Mouse (Mus musculus): ENCODE results near the gene Gstt4.

Gstt4 gene

GRCm38 (mm10) chr10:75835761-75836531 is 13.6 kb upstream of the Gstt4 start:
- DNase-seq (ENCODE audit: low spot score), result no peak

DNA sequence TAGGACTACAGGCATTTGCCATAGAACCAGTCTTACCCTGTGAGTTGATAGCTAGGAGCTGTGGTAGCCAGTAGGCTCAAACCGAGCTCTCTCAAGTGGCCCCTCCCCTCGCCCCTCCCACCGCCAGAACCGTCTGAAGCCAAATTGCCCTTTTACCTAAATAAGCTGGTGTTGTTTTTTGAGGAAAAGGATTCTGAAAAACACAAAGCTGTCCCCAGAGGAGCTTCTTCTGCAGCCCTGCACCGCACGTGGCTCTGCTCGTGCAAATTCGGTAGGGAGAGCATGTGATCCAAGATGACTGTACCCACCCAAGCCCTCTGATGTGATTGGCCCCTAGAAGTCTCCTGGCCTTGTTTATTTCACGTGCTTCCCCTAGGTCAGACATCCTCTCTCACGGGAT is 13.0 kb upstream of the Gstt4 start:
- peak; percentile 59 for DNase-seq (ENCODE audit: low spot score)

GRCm38 (mm10) chr10:75834721-75835120 is 12.4 kb upstream of the Gstt4 start:
- no peak for DNase-seq (ENCODE audit: low spot score)

- DNase-seq (ENCODE audit: low spot score), result peak; percentile 68
Observed at GRCm38 (mm10) chr10:75834250-75834649, 11.9 kb upstream of the Gstt4 start.

- peak; percentile 19 for DNase-seq (ENCODE audit: low spot score)
Observed at GRCm38 (mm10) chr10:75833456-75834080, 11.2 kb upstream of the Gstt4 start.

DNA sequence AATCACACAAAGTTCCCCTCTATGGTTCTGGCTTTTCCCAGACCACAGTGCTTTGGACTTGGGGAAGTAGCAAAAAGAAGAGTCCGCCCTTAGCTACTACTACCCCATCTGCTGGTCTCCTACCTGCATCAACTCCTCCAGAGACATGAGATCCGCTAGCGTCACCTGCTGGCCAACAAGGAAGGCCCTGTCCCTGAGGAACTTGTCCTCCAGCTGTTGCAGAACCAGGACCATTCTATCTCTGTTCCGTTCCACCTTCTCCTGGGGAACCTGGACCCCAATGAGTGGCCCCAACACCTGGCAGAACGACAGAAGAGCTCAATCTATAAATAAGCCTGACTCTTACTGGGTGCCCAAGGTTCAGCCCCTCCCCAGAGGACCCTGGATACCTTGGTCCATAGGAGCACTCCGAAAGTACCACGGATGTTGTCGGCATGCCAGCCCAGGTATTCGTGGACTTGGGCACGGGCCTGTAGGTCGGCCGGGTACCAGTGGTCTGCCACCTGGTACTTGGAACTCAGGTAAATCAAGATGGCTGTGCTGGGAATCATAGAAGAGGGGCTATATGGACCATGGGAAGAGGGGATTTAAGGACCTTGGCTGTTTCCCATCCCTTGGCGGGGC is 10.0 kb upstream of the Gstt4 start:
- peak; percentile 64 for DNase-seq (ENCODE audit: low spot score)

- no peak for DNase-seq (ENCODE audit: low spot score)
Observed at GRCm38 (mm10) chr10:75830275-75830670, 7.9 kb upstream of the Gstt4 start.

- DNase-seq (ENCODE audit: low spot score), result no peak
Observed at GRCm38 (mm10) chr10:75829529-75830274, 7.4 kb upstream of the Gstt4 start.

DNA sequence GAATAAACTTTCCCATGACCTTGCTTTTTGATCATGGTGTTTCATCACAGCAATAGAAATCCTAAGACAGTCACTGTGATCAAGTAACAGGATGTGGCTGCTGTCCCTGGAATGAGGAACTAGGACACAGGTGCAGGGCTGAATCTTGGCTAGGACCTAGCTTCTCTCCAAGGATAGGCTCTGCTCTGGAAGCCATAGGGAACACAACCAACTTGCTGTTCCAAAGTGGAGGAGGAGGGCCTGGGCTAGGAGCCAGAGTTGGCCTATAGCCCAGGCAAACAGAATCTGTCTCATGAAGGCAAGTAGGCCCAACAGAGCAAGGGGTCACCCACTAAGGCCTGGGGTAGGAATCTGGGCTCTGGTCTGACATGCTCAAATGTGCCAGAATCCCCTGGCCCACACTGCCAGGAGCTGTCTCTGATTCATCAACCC is 6.2 kb upstream of the Gstt4 start:
- no peak for DNase-seq (ENCODE audit: low spot score)

DNA sequence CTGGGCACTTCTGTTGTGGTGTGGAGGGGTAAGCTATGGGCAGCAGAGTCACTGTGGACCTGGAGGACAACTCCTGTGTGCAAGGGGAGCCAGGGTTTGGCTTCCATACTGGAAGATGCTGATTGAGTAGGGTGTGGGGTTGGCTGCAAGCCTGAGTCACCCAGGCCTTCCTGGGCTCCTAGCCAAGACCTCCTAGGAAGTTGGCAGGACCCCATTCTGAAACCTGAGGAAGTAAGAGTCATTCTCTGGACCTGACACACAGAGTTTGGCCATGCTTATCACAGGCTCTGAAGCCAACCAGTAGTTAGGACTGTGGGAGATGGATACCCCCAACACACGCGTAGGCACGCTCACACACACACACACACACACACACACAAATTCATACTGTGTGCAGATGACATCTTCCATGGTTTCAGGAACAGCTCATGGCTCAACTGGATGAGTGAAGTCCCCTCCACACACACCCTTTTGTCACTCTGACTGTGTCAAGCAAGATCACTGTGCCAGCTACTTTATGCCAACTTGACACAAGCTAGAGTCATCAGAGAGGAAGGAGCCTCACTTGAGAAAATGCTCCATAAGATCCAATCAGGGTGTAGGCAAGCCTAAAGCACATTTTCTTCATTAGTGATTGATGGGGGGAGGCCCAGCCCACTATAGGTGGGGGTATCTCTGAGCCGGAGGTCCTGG is 5.5 kb upstream of the Gstt4 start:
- DNase-seq (ENCODE audit: low spot score), result no peak

GRCm38 (mm10) chr10:75824530-75824929 is 2.2 kb upstream of the Gstt4 start:
- no peak for DNase-seq (ENCODE audit: low spot score)

- DNase-seq (ENCODE audit: low spot score), result no peak
Observed at GRCm38 (mm10) chr10:75823782-75824181, 1.4 kb upstream of the Gstt4 start.

GRCm38 (mm10) chr10:75819882-75820281 is 2.5 kb downstream of the Gstt4 start:
- no peak for DNase-seq (ENCODE audit: low spot score)

GRCm38 (mm10) chr10:75818641-75819040 is 3.7 kb downstream of the Gstt4 start:
- DNase-seq (ENCODE audit: low spot score), result no peak

- no peak for DNase-seq (ENCODE audit: low spot score)
Observed at GRCm38 (mm10) chr10:75804217-75804616, 18.1 kb downstream of the Gstt4 start.

GRCm38 (mm10) chr10:75798176-75798696 is 24.1 kb downstream of the Gstt4 start, which contains the start of gene Gstt1:
Gstt1 (minus strand) TSS chr10:75798584.
- peak; percentile 61 for DNase-seq (ENCODE audit: low spot score)

DNA sequence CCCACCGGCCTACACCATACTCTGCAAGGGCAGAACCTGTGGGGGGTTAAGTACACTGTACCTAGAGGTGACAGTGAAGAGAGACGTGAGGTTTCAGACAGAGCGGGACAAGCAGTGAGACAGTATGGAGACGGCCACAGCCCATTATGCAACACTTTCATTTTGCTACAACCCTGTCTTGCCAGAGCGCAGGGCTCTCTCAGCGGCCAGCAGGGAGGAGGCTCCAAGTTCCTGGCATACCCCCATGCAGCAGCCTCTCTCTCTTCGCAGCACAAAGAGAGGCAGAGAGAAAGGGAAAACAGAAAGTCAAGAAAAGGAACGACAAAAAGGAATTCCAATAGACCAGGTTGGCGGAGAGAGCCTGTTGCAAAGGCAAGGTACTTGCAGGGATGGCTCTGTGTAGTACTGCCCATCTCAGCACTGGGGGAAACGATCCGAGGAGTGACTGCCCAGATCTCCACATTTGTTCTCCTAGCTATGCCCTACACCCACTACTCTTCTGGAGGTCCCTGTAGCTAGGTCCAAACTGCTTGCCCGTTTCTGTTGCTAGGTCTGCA is 24.6 kb downstream of the Gstt4 start:
- peak; percentile 47 for DNase-seq (ENCODE audit: low spot score)

GRCm38 (mm10) chr10:75796731-75797516 is 25.4 kb downstream of the Gstt4 start:
- DNase-seq (ENCODE audit: low spot score), result no peak

- no peak for DNase-seq (ENCODE audit: low spot score)
Observed at GRCm38 (mm10) chr10:75794880-75795279, 27.5 kb downstream of the Gstt4 start.

- no peak for DNase-seq (ENCODE audit: low spot score)
Observed at GRCm38 (mm10) chr10:75790773-75791172, 31.6 kb downstream of the Gstt4 start.

All from urinary bladder, postnatal 25 days (tissue).